Mouse (Mus musculus) hindbrain, embryonic 15.5 days (tissue): ENCODE measurements around the gene Anapc4. TPM values are rescaled to one million over a fixed set of nuclear protein-coding genes. Genes with fewer than 3 reads are reported as not detected.

Source experiments
- ATAC-seq: fragments of 200-750 bp; cut with Nextera tagmentation; 2 replicates; pipeline ENCODE4 v1.8.0; 2017; ENCODE audit warnings: low read depth, moderate number of reproducible peaks, moderate TSS enrichment; ENCODE audit not compliant: low FRiP score
- H3K27ac ChIP-seq: fragments of 300-500 bp; sonication (generic); replicated peaks from 2 replicates; pipeline ENCODE4 v1.5.1; 2015; ENCODE audit warnings: mild to moderate bottlenecking, inconsistent platforms
- H3K27me3 ChIP-seq: fragments of 300-500 bp; sonication (generic); 2 replicates; pipeline ENCODE4 v1.6.1; 2015; ENCODE audit warnings: control low read depth, inconsistent platforms
- H3K36me3 ChIP-seq: fragments of 300-500 bp; sonication (generic); 2 replicates; pipeline ENCODE4 v1.6.1; 2015; ENCODE audit warnings: control low read depth, inconsistent platforms
- H3K4me1 ChIP-seq: fragments of 300-500 bp; sonication (generic); replicated peaks from 2 replicates; pipeline ENCODE4 v1.6.1; 2015; ENCODE audit warnings: control low read depth, inconsistent platforms
- H3K4me2 ChIP-seq: fragments of 300-500 bp; sonication (generic); 2 replicates; pipeline ENCODE4 v1.6.1; 2015; ENCODE audit warnings: moderate library complexity, mild to moderate bottlenecking, inconsistent platforms
- H3K4me3 ChIP-seq: fragments of 300-500 bp; sonication (generic); 2 replicates; pipeline ENCODE4 v1.5.1; 2015; ENCODE audit warnings: mild to moderate bottlenecking, inconsistent platforms
- H3K9ac ChIP-seq: fragments of 300-500 bp; sonication (generic); 2 replicates; pipeline ENCODE4 v1.6.1; 2015; ENCODE audit warnings: inconsistent platforms
- H3K9me3 ChIP-seq: fragments of 300-500 bp; sonication (generic); 2 replicates; pipeline ENCODE4 v1.6.1; 2016; ENCODE audit warnings: control low read depth, inconsistent platforms
- WGBS: fragments of 180-500 bp; shearing (Covaris S2); methylation state at CpG from one replicate; pipeline ENCODE4 v1.1.7; 2015; 5-methylcytosine and 5-hydroxymethylcytosine counted together
- polyA plus RNA-seq: library from polyadenylated mRNA; unstranded; fragments of >200 nt; fragmentation: Nextera tagmentation; extraction: Ambion mirVana; gene quantifications from 2 replicates; pipeline ENCODE4 v1.2.1, GENCODE M21; 2015

Anapc4 gene
- polyA plus RNA-seq, 1 experiment from 2014 or later: 99.4 TPM

DNA sequence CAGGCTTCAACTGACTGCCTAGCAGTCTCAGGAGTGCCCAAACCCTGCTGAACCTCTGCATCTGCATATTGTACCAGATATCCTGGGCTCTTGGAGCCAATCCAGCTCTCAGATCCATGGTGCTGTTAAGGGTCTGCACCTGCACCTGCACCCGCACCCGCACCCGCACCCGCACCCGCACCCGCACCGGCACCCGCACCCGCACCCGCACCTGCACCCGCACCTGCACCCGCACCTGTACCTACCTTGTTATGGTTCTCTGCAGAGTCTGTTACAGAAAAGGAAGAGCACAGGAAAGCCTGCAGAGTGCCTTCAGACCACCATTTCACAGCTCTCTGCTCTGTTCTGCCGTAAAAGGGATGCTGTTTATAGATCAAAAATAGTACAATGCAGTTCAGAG, 38.2 kb downstream of the Anapc4 start:
- Histone ChIP-seq H3K9me3 (no peaks in the 10 kb centered on the region), H3K4me3 (no peak overlapping the region), H3K36me3 (peaks cover 11% of the 10 kb centered on the region), H3K27ac (no peak overlapping the region), H3K9ac (no peak overlapping the region), H3K27me3 (no peaks in the 10 kb centered on the region), H3K4me1 (peaks cover 5% of the 10 kb centered on the region; the same call in 1 of the 2 replicates), H3K4me2 (no peak overlapping the region)
- ATAC-seq: no peak
- 97% methylated on average over 13 of the region's 13 CpGs for WGBS

DNA sequence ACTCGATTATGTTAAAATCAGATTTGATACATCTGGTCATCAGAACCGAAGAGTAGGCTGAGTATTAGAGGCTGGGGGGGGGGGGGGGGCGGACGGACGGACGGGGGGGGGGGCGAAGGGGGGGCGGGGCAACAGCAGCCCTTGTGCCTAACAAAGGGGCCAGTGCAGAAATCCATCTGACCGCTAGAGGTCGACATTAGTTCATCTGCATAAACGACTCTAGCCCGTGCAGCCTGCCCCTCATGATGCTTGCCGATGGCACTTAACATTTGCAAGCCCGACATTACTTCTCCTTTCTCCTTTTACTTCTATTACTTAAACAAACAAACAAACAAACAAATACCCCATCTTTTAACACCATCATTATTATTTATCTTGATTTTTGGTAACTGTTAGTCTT, 45.0 kb downstream of the Anapc4 start:
- H3K4me2 ChIP-seq: no peak overlapping the region
- ATAC-seq: peak; percentile 78
- WGBS: 7% methylated on average over 9 of the region's 14 CpGs
- no peaks in the 10 kb centered on the region for H3K9me3 ChIP-seq
- H3K4me3 ChIP-seq: no peak overlapping the region
- H3K36me3 ChIP-seq: no peaks in the 10 kb centered on the region
- no peak overlapping the region for H3K9ac ChIP-seq
- H3K4me1 ChIP-seq: no peaks in the 10 kb centered on the region
- no peaks in the 10 kb centered on the region for H3K27me3 ChIP-seq
- H3K27ac ChIP-seq: no peak overlapping the region

DNA sequence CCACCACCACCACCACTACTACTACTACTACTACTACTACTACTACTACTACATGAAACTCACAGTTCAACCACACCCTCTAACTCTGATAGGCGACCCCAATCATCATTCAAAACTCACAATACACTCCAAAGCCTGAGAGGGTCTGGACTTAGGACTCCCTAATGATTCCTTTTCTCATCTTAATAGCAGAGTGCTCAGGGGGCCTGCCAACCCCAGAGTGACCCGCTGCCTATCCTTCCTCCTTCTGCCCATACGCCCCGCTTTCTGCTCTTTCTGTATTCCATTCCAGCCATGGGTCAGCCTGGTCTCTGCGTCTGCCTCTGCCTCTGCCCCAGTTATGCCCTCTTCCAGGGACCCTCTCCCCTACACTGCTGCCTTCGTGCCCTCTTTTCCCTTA, 46.1 kb downstream of the Anapc4 start:
- ATAC-seq: no peak

DNA sequence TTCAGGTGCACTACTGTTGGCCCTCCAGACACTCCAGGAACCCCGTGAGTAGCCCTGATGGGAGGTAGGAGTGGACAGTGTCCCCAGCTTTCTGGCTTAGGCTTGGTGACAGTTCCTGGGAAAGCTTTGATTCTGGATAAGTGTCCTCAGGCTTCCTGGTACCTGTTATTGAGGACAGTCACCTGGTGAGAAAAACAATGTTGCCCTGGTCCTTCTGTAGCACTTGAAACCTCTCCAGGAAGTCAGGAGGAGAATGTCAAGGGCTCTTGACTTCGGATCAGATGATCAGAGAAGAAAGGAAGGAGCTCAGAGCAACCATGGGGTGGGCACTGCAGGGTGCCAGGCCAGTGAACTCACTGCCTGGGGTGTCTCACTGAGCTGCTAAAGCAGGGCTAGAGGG, 48.6 kb downstream of the Anapc4 start:
- Histone ChIP-seq H3K9me3 (no peaks in the 10 kb centered on the region), H3K36me3 (no peaks in the 10 kb centered on the region), H3K27me3 (no peaks in the 10 kb centered on the region), H3K4me2 (no peak overlapping the region), H3K9ac (no peak overlapping the region), H3K27ac (no peak overlapping the region), H3K4me3 (no peak overlapping the region), H3K4me1 (no peaks in the 10 kb centered on the region)
- no peak for ATAC-seq
- WGBS: 52% methylated on average over 2 of the region's 2 CpGs

More for the DNA sequence above, 46.1 kb downstream of the Anapc4 start:
- Histone ChIP-seq H3K4me2 (no peak overlapping the region), H3K9ac (no peak overlapping the region), H3K27ac (no peak overlapping the region), H3K27me3 (no peaks in the 10 kb centered on the region), H3K4me3 (no peak overlapping the region), H3K4me1 (no peaks in the 10 kb centered on the region), H3K36me3 (no peaks in the 10 kb centered on the region), H3K9me3 (no peaks in the 10 kb centered on the region)
- WGBS: 92% methylated on average over 6 of the region's 6 CpGs

DNA sequence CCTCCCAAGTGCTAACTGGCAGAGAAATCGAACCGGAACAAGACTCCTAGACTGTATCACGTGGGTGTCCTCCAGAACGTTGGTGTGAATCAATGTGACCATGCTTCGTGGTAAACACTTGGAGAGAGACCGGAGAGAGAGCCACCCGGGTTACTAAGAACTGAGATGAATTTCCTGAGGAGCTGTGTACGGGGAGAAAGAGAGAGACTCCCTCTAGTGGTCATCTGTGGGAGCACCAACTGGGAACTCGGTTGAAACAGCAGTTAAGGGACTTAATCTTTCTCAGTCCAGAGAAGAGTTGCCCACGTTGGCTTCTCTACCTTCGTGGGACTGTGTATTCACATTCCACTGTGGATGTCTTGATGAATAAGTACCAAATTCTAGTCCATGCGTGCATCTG, 53.3 kb downstream of the Anapc4 start:
- H3K9ac ChIP-seq: no peak overlapping the region
- ATAC-seq: no peak
- H3K27me3 ChIP-seq: no peaks in the 10 kb centered on the region
- H3K9me3 ChIP-seq: no peaks in the 10 kb centered on the region
- H3K27ac ChIP-seq: no peak overlapping the region
- 59% methylated on average over 12 of the region's 12 CpGs for WGBS
- H3K4me1 ChIP-seq: no peaks in the 10 kb centered on the region
- no peak overlapping the region for H3K4me3 ChIP-seq
- H3K4me2 ChIP-seq: no peak overlapping the region
- H3K36me3 ChIP-seq: no peaks in the 10 kb centered on the region

DNA sequence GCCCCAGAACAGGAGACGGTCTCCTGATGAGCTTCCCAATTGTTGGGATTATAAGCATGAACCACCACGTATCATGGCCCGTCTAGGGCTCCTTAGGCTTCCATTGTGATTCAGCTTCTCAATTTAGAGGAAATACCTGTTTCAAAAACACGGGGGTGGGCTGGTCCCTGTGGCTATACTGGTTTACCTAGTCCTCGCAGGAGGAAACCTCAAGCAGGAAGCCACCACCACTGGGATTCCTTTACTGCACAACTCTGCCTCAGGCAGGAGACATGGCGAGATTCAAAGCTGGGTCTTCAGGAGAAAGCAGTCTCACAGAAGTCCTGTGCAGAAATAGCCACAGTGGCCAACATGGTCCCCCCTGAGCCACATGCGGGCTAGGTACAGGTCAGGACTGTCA, 56.1 kb downstream of the Anapc4 start:
- no peak overlapping the region for H3K4me2 ChIP-seq
- no peak overlapping the region for H3K27ac ChIP-seq
- no peak for ATAC-seq
- H3K9me3 ChIP-seq: no peaks in the 10 kb centered on the region
- H3K9ac ChIP-seq: no peak overlapping the region
- no peaks in the 10 kb centered on the region for H3K4me1 ChIP-seq
- no peaks in the 10 kb centered on the region for H3K27me3 ChIP-seq
- WGBS: 86% methylated on average over 7 of the region's 7 CpGs
- H3K4me3 ChIP-seq: no peak overlapping the region
- no peaks in the 10 kb centered on the region for H3K36me3 ChIP-seq

DNA sequence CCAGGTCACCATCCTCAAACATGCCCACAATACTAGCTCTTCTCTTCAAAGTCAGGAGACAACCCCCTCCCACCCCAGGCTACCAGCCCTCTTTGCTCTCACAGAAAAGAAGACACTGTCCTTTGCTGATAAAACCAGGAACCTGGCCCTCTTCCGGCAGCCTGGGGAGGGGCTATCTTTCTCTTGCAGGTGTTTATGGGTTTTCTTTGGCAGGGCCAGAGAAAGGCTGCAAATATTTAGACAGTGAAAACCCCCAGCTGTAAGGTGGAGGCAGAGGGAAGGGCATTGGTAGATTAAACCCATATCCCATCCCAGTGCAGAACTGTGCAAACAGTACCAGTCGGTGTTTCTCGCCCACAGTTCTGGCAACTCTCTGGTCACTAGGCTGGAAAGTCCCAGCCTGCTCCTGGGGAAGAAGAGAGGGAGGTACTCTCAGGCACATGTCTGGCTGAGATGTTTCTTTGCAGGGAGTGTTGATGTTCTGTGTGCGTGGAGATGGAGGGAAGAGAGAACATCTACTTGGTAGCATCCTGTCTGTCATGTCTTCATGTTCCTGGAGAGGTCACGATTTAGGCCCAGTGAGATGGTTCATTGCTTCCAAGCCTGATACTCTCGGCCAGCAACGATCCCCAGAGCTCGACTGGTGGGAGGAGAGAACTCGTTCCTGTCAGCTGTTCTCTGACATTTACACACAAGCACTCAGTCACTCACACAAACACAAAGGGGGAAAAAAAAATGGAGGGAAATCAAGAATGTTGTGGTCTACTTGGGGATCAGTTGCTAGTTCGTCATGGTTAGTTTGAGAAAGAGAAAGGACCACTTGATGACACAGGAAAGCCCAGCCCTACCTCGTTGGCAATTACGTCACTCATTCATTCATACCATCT, 58.4 kb downstream of the Anapc4 start:
- Histone ChIP-seq H3K9me3 (no peaks in the 10 kb centered on the region), H3K36me3 (no peaks in the 10 kb centered on the region), H3K27ac (no peak overlapping the region), H3K9ac (no peak overlapping the region), H3K4me1 (no peaks in the 10 kb centered on the region), H3K4me3 (no peak overlapping the region), H3K4me2 (no peak overlapping the region), H3K27me3 (no peaks in the 10 kb centered on the region)
- ATAC-seq: no peak
- 66% methylated on average over 12 of the region's 12 CpGs for WGBS

DNA sequence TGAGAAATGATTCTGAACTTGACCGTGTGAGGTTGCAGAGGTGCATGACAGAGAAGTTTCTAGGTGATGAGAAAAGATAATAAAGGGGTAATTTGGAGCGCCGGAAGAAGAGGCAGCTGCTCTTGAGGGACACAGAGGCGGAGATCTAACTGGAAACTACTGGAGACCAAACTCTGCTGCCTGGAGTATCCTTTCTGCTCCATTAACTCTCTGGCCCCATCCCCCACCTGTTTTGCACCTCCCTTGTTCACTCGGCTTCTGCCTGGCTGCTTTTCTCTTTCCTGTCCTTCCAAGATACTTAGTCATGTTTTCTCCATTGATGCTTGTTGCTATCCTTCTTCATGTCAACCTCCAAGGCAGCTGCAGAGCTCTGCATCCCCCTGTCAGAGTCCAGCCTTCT, 60.1 kb downstream of the Anapc4 start:
- Histone ChIP-seq H3K27ac (no peak overlapping the region), H3K9me3 (no peaks in the 10 kb centered on the region), H3K27me3 (no peaks in the 10 kb centered on the region), H3K36me3 (no peaks in the 10 kb centered on the region), H3K4me2 (no peak overlapping the region), H3K4me3 (no peak overlapping the region), H3K4me1 (no peaks in the 10 kb centered on the region), H3K9ac (no peak overlapping the region)
- WGBS: 74% methylated on average over 5 of the region's 5 CpGs
- ATAC-seq: no peak

DNA sequence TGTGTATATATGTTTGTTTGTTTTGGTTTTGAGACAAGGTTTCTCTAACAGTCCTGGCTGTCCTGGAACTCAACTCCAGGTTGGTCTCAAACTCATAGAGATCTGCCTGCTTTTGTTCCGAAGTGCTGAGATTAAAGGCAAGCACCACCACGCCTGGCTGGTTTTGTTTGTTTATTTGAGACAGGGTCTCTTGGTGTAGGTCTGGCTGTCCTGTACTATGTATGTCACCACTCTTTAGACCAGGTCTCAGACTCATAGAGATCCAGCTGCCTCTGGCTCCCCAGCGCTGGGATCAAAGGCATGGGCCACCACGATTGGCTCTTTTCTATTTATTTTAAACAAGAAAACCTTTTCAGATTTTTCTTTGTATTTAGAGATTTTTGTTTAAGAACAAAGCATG, 70.4 kb downstream of the Anapc4 start:
- Histone ChIP-seq H3K27me3 (no peaks in the 10 kb centered on the region), H3K36me3 (no peaks in the 10 kb centered on the region), H3K4me1 (no peaks in the 10 kb centered on the region), H3K27ac (0 out of 2 replicates have a peak overlapping the region, but pooled peaks have one; percentile 20), H3K4me3 (no peak overlapping the region), H3K4me2 (no peak overlapping the region), H3K9me3 (no peaks in the 10 kb centered on the region), H3K9ac (no peak overlapping the region)
- 46% methylated on average over 4 of the region's 4 CpGs for WGBS
- ATAC-seq: no peak

DNA sequence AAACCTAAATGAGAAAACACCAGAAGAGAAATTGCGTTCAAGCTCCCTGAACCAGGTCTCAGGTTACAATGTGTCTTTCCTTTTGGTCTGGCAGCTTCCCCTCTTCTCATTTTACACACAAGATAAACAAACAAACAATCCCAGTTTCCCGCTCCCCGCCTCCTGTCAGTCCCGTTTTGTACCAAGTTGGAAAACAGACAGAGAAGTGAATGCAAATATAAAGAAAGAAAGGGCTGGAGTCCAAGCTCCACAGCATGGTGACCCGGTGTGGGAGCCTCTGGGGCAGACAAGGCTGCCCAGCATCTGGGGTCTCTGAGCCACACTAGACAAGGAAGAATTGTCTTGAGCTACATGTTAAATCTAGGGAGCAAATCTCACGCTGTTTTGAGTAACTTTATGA, 70.9 kb downstream of the Anapc4 start:
- Histone ChIP-seq H3K36me3 (no peaks in the 10 kb centered on the region), H3K27me3 (no peaks in the 10 kb centered on the region), H3K4me3 (no peak overlapping the region), H3K4me2 (no peak overlapping the region), H3K9ac (no peak overlapping the region), H3K9me3 (no peaks in the 10 kb centered on the region), H3K4me1 (no peaks in the 10 kb centered on the region), H3K27ac (0 out of 2 replicates have a peak overlapping the region, but pooled peaks have one; percentile 45)
- WGBS: 33% methylated on average over 6 of the region's 6 CpGs
- no peak for ATAC-seq

DNA sequence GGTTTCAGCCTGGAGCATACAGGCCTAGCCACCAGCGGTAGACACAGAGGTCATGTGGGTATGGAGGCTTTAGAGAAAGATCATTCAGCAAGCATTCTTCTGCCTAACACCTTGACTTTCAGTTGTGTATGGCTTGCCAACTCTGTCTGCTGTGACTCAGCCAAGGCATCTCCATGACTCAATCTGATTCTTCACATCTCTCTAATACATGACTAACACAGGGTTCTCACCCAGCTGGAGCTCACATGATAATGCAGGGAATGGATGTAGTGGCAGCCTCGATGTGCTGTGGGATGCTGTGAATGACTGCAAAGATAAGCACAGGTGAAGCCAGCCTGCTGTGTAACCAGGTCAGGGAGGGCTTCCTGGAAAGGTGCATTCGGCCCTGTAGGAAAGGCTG, 74.4 kb downstream of the Anapc4 start:
- ATAC-seq: no peak
- Histone ChIP-seq H3K4me2 (no peak overlapping the region), H3K4me3 (no peak overlapping the region), H3K9ac (no peak overlapping the region), H3K27ac (no peak overlapping the region), H3K27me3 (no peaks in the 10 kb centered on the region), H3K9me3 (no peaks in the 10 kb centered on the region), H3K4me1 (no peaks in the 10 kb centered on the region), H3K36me3 (no peaks in the 10 kb centered on the region)
- WGBS: 88% methylated on average over 3 of the region's 3 CpGs

DNA sequence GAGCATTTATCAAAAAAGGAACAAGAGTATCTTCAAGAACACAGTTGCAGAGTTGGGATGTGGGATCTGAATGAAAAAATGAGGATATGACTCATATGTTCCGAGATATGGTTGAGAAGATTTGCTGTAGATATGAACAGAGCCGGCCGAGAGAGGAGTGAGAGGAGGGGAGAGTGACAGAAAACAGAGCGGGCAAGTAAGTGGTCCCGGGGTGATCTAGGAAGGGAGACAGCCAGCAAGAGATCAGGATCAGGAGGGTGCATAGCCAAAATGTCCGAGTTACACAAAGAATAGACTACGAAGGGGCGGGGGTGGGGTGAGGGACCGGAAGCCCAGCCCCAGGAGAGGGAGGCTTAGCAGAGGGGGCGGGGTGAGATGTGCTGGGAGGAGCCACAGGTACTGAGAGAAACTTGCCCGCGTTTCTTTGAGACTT, 76.4 kb downstream of the Anapc4 start:
- H3K27ac ChIP-seq: no peak overlapping the region
- no peaks in the 10 kb centered on the region for H3K4me1 ChIP-seq
- H3K4me3 ChIP-seq: no peak overlapping the region
- ATAC-seq: no peak
- no peaks in the 10 kb centered on the region for H3K36me3 ChIP-seq
- no peaks in the 10 kb centered on the region for H3K27me3 ChIP-seq
- no peaks in the 10 kb centered on the region for H3K9me3 ChIP-seq
- 35% methylated on average over 12 of the region's 12 CpGs for WGBS
- peak overlapping the region; percentile 30 for H3K4me2 ChIP-seq
- no peak overlapping the region for H3K9ac ChIP-seq
